Mouse (Mus musculus) layer of hippocampus, adult 9-11 months (tissue): ENCODE measurements at regions not wholly inside any gene's neighbourhood (a gene's known extent, or its start where the extent isn't known, plus 50 kb on each side); places are given as distances from the start of the nearest gene placed in this dataset.

Experiments
- DNase-seq: peaks from one replicate; pipeline ENCODE4 v3.0.0; 2022

- no peak for DNase-seq
Measured at GRCm38 (mm10) chr6:100517662-100518061, 153.3 kb downstream of the Shq1 start.

GRCm38 (mm10) chr6:100512676-100513075, 158.3 kb downstream of the Shq1 start:
- no peak for DNase-seq

- DNase-seq = no peak
Measured at GRCm38 (mm10) chr6:100510676-100511075, 160.3 kb downstream of the Shq1 start.

- no peak for DNase-seq
Measured at GRCm38 (mm10) chr6:100505506-100506247, 165.3 kb downstream of the Shq1 start.

- DNase-seq = peak; percentile 13
Measured at GRCm38 (mm10) chr6:100502961-100503782, 167.8 kb downstream of the Shq1 start.

GRCm38 (mm10) chr6:100502139-100502538, 168.8 kb downstream of the Shq1 start:
- DNase-seq = no peak

- no peak for DNase-seq
Measured at GRCm38 (mm10) chr6:100500741-100501140, 170.2 kb downstream of the Shq1 start.

- no peak for DNase-seq
Measured at GRCm38 (mm10) chr6:100500060-100500459, 170.9 kb downstream of the Shq1 start.

GRCm38 (mm10) chr6:100498861-100499271, 172.1 kb downstream of the Shq1 start:
- DNase-seq = no peak

- DNase-seq = no peak
Measured at GRCm38 (mm10) chr6:100498126-100498525, 172.8 kb downstream of the Shq1 start.

- DNase-seq = no peak
Measured at GRCm38 (mm10) chr6:100496135-100496534, 174.8 kb downstream of the Shq1 start.

- peak; percentile 47 for DNase-seq
Measured at GRCm38 (mm10) chr6:100495131-100495530, 175.8 kb downstream of the Shq1 start.

- no peak for DNase-seq
Measured at GRCm38 (mm10) chr6:100493558-100493957, 177.4 kb downstream of the Shq1 start.

- DNase-seq = no peak
Measured at GRCm38 (mm10) chr6:100491811-100492210, 179.1 kb downstream of the Shq1 start.

GRCm38 (mm10) chr6:100490920-100491712, 179.8 kb downstream of the Shq1 start:
- DNase-seq = no peak

- no peak for DNase-seq
Measured at GRCm38 (mm10) chr6:100483836-100484235, 187.1 kb downstream of the Shq1 start.

GRCm38 (mm10) chr6:100483084-100483810, 187.7 kb downstream of the Shq1 start:
- DNase-seq = no peak

GRCm38 (mm10) chr6:100482572-100482971, 188.4 kb downstream of the Shq1 start:
- no peak for DNase-seq

GRCm38 (mm10) chr6:100480525-100480924, 190.4 kb downstream of the Shq1 start:
- no peak for DNase-seq

- no peak for DNase-seq
Measured at GRCm38 (mm10) chr6:100479881-100480280, 191.1 kb downstream of the Shq1 start.

- no peak for DNase-seq
Measured at GRCm38 (mm10) chr6:100479455-100479854, 191.5 kb downstream of the Shq1 start.

GRCm38 (mm10) chr6:100476550-100477366, 189.5 kb upstream of the Rybp start:
- no peak for DNase-seq
